Mouse (Mus musculus) liver, postnatal 0 days (tissue): ENCODE measurements around the gene Rxfp4. TPM values are rescaled to one million over a fixed set of nuclear protein-coding genes. Genes with fewer than 3 reads are reported as not detected.

ENCODE experiments used
- ATAC-seq: fragments of 200-750 bp; cut with Nextera tagmentation; 2 replicates; pipeline ENCODE4 v1.8.0; 2017; ENCODE audit warnings: mild to moderate bottlenecking, moderate library complexity
- DNase-seq: peaks from one replicate; pipeline ENCODE4 v3.0.0-alpha.2; 2016
- H3K27ac ChIP-seq: fragments of 300-500 bp; sonication (generic); 2 replicates; pipeline ENCODE4 v1.5.1; 2014; ENCODE audit warnings: antibody characterized with exemption, moderate library complexity, mild to moderate bottlenecking, low read depth
- H3K27me3 ChIP-seq: fragments of 300-500 bp; sonication (generic); 2 replicates; pipeline ENCODE4 v1.6.1; 2014; ENCODE audit warnings: low read length, control low read depth, mixed read lengths; ENCODE audit not compliant: insufficient read depth
- H3K36me3 ChIP-seq: fragments of 300-500 bp; sonication (generic); replicated peaks from 2 replicates; pipeline ENCODE4 v1.6.1; 2014; ENCODE audit warnings: mild to moderate bottlenecking, control low read depth, low read length, moderate library complexity, mixed read lengths; ENCODE audit not compliant: insufficient read depth
- H3K4me1 ChIP-seq: fragments of 300-500 bp; sonication (generic); 2 replicates; pipeline ENCODE4 v1.6.1; 2014; ENCODE audit warnings: antibody characterized with exemption, mild to moderate bottlenecking, control low read depth; ENCODE audit not compliant: insufficient read depth
- H3K4me2 ChIP-seq: fragments of 300-500 bp; sonication (generic); 2 replicates; pipeline ENCODE4 v1.6.1; 2014; ENCODE audit warnings: low read depth, mild to moderate bottlenecking, low read length, moderate library complexity, mixed read lengths
- H3K4me3 ChIP-seq: fragments of 300-500 bp; sonication (generic); 2 replicates; pipeline ENCODE4 v1.5.1; 2014; ENCODE audit warnings: low read depth, low read length
- H3K9ac ChIP-seq: fragments of 300-500 bp; sonication (generic); replicated peaks from 2 replicates; pipeline ENCODE4 v1.6.1; 2014; ENCODE audit warnings: mild to moderate bottlenecking, moderate library complexity
- H3K9me3 ChIP-seq: fragments of 300-500 bp; sonication (generic); 2 replicates; pipeline ENCODE4 v1.6.1; 2016; ENCODE audit warnings: mild to moderate bottlenecking, control low read depth, low read length, mixed read lengths
- CTCF ChIP-seq: sonication (generic); IDR thresholded peaks from 2 replicates; pipeline ENCODE4 v1.5.1; 2016; ENCODE audit warnings: antibody characterized with exemption, low read depth
- EP300 ChIP-seq: IDR thresholded peaks from 2 replicates; pipeline ENCODE4 v1.6.1; 2016; ENCODE audit warnings: antibody characterized with exemption, low read depth, mild to moderate bottlenecking
- WGBS: fragments of 180-500 bp; shearing (Covaris S2); extraction: QIAGEN DNeasy Blood & Tissue Kit; methylation state at CpG from one replicate; pipeline ENCODE4 v1.1.7; 2014; ENCODE audit not compliant: insufficient replicate concordance; 5-methylcytosine and 5-hydroxymethylcytosine counted together
- polyA plus RNA-seq: library from polyadenylated mRNA; unstranded; fragments of >200 nt; fragmentation: Nextera tagmentation; extraction: Ambion mirVana; gene quantifications from 2 replicates; pipeline ENCODE4 v1.2.1, GENCODE M21; 2015

The Rxfp4 gene
- polyA plus RNA-seq, 1 experiment from 2014 or later: not detected

GRCm38 (mm10) chr3:88633056-88633455 is 19.9 kb downstream of the Rxfp4 start:
- 89% methylated on average over 10 of the region's 10 CpGs for WGBS
- Histone ChIP-seq H3K4me3 (no peak overlapping the region), H3K36me3 (peaks cover 75% of the 10 kb centered on the region), H3K27me3 (no peaks in the 10 kb centered on the region), H3K4me2 (no peak overlapping the region), H3K4me1 (peaks cover 16% of the 10 kb centered on the region; the same call in 1 of the 2 replicates), H3K27ac (no peak overlapping the region), H3K9me3 (no peaks in the 10 kb centered on the region), H3K9ac (no peak overlapping the region)
- DNase-seq: no peak
- ATAC-seq: no peak
- TF ChIP-seq CTCF (no peak), EP300 (no peak)

DNA sequence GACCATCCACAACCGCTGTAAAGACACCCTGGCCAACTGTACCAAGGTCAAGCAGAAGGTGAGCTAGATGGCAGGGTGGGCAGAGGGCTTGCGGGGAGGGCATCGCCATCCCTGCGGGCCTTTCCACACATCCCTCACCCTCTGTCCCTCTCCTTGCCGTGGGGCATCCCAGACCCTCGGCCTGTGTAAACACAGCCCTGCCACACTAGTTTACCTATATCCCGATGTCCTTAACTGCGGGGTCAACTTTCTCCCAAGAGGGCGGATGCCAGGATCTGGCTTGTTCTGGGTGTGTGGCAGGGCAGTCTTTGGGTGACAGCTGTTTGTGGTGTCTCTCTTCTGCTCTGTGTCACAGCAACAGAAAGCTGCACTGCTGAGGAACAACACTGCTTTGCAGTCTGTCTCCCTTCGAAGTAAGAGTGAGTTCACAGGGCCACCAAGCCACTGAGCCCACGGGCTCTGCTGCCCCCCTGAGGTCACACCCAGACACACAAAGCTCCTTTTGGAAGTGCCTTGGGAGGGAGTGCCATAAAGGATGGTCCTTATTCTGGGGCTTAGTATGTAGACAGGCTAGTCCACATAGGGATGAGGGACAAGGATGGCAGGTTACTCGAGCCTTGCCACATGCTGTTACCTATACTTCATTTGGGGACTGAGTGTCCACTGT is 20.9 kb downstream of the Rxfp4 start:
- TF ChIP-seq CTCF (peak; percentile 81), EP300 (no peak)
- peaks cover 72% of the 10 kb centered on the region for H3K36me3 ChIP-seq
- 73% methylated on average over 12 of the region's 12 CpGs for WGBS
- ATAC-seq: peak; percentile 13; the same call in 1 of the 2 replicates
- H3K4me1 ChIP-seq: peaks cover 24% of the 10 kb centered on the region
- no peaks in the 10 kb centered on the region for H3K27me3 ChIP-seq
- H3K4me2 ChIP-seq: no peak overlapping the region
- H3K4me3 ChIP-seq: no peak overlapping the region
- DNase-seq: peak; percentile 62
- no peak overlapping the region for H3K27ac ChIP-seq
- H3K9ac ChIP-seq: no peak overlapping the region
- no peaks in the 10 kb centered on the region for H3K9me3 ChIP-seq

DNA sequence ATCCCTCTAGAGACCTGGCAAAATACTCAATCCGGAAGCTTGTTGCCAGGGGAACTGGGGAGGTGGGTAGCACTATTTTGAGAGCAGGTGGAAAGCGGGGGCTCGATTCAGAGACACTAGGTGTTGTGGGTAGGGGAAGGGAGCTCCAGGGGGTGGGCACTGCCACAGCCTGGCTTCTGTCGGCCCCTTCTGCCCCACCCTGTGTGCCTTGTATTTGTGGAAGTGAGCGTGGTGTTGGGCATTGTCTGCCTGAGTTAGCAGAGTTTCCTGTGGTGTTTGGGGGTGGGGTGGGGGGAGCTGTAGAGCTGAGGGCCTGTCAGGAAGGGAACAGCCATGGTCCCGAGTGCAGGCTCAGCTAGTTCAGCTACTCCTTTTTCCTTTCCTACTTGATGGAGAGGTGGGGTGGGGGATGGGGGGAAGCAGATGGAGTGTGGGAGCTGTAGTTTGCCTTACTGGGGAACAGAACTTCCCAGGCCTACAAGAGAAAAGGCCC is 22.0 kb downstream of the Rxfp4 start:
- TF ChIP-seq EP300 (no peak), CTCF (no peak)
- peak; percentile 32 for DNase-seq
- Histone ChIP-seq H3K27me3 (no peaks in the 10 kb centered on the region), H3K4me3 (no peak overlapping the region), H3K9me3 (no peaks in the 10 kb centered on the region), H3K4me2 (no peak overlapping the region), H3K36me3 (peaks cover 62% of the 10 kb centered on the region), H3K9ac (no peak overlapping the region), H3K27ac (peak overlapping the region; percentile 29; the same call in 1 of the 2 replicates), H3K4me1 (peaks cover 35% of the 10 kb centered on the region)
- 0 out of 2 replicates have a peak, but pooled peaks have one; percentile 31 for ATAC-seq
- 43% methylated on average over 6 of the region's 6 CpGs for WGBS

DNA sequence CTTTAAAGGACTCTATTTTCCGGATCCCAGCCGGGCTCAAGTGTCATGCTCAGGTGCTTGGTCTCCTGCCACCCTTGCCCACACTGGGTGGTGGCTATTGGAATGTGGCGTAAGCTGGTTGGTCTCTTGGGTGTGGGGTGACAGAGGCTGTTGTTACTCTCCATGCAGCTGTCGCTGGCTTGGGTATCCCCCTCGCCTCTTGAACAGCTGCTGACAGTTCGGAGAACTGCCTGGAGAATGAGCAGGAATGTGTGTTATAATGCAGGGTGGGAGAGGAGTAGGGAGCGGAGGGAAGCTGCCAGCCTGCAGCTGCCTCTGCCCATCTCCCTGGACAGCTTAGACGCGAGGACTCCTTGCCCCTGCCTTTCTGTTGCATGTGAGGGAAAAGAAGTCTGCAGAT is 22.9 kb downstream of the Rxfp4 start:
- ATAC-seq: no peak
- H3K9ac ChIP-seq: no peak overlapping the region
- H3K9me3 ChIP-seq: no peaks in the 10 kb centered on the region
- no peaks in the 10 kb centered on the region for H3K27me3 ChIP-seq
- no peak for TF ChIP-seq CTCF
- TF ChIP-seq EP300: no peak
- WGBS: 80% methylated on average over 9 of the region's 9 CpGs
- H3K4me1 ChIP-seq: peaks cover 38% of the 10 kb centered on the region
- H3K4me2 ChIP-seq: no peak overlapping the region
- no peak overlapping the region for H3K27ac ChIP-seq
- DNase-seq: no peak
- no peak overlapping the region for H3K4me3 ChIP-seq
- peaks cover 56% of the 10 kb centered on the region for H3K36me3 ChIP-seq

- DNase-seq (no peak), ATAC-seq (no peak)
- Histone ChIP-seq H3K27ac (no peak overlapping the region), H3K4me3 (no peak overlapping the region), H3K4me1 (peaks cover 46% of the 10 kb centered on the region), H3K36me3 (peaks cover 54% of the 10 kb centered on the region), H3K4me2 (no peak overlapping the region), H3K27me3 (no peaks in the 10 kb centered on the region), H3K9me3 (no peaks in the 10 kb centered on the region), H3K9ac (no peak overlapping the region)
- WGBS: 79% methylated on average over 13 of the region's 13 CpGs
- TF ChIP-seq CTCF (no peak), EP300 (no peak)
These were observed 23.7 kb downstream of the Rxfp4 start for GRCm38 (mm10) chr3:88629244-88629643.

DNA sequence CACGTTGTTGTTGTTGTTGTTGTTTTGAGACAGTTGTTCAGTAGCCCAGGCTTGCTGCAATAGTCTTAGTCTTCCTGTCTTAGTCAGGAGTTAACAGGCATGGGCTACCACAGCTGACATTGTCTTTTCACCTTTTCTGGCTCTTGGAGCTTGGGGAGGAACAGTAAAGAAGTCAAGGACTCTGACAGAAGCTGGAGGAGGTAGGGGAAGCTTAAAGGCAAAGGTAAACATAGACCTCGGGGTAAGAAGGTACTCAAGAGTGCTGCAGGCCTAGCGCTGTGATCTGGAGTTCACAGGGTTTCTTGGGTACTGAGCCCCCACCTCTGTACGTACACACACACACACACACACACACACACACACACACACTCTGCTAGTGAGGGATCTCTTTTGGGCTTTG is 24.2 kb downstream of the Rxfp4 start:
- ATAC-seq: no peak
- peaks cover 49% of the 10 kb centered on the region for H3K4me1 ChIP-seq
- H3K36me3 ChIP-seq: peaks cover 49% of the 10 kb centered on the region
- no peak overlapping the region for H3K9ac ChIP-seq
- TF ChIP-seq EP300 (no peak), CTCF (no peak)
- H3K4me3 ChIP-seq: no peak overlapping the region
- no peaks in the 10 kb centered on the region for H3K27me3 ChIP-seq
- DNase-seq: no peak
- no peak overlapping the region; the same call in 1 of the 2 replicates for H3K4me2 ChIP-seq
- WGBS: 40% methylated on average over 4 of the region's 4 CpGs
- no peak overlapping the region for H3K27ac ChIP-seq
- H3K9me3 ChIP-seq: no peaks in the 10 kb centered on the region
